Mouse (Mus musculus) stomach, embryonic 14.5 days (tissue): ENCODE data around the gene Zfp113. TPM values are rescaled to one million over a fixed set of nuclear protein-coding genes. Genes with fewer than 3 reads are reported as not detected.

Experiments
- ATAC-seq: fragments of 200-750 bp; cut with Nextera tagmentation; 2 replicates; pipeline ENCODE4 v1.8.0; 2017; ENCODE audit warnings: low read depth, moderate TSS enrichment; ENCODE audit not compliant: insufficient number of reproducible peaks, insufficient read depth, low FRiP score
- H3K27ac ChIP-seq: fragments of 300-500 bp; sonication (generic); 2 replicates; pipeline ENCODE4 v1.5.1; 2014; ENCODE audit warnings: mild to moderate bottlenecking, low read length, moderate library complexity, mixed read lengths
- H3K27me3 ChIP-seq: fragments of 300-500 bp; sonication (generic); 2 replicates; pipeline ENCODE4 v1.6.1; 2014; ENCODE audit warnings: low read length, control low read depth, mixed read lengths; ENCODE audit not compliant: control insufficient read depth, insufficient read depth
- H3K36me3 ChIP-seq: fragments of 300-500 bp; sonication (generic); 2 replicates; pipeline ENCODE4 v1.6.1; 2014; ENCODE audit warnings: mild to moderate bottlenecking, control low read depth, low read length, moderate library complexity, mixed read lengths; ENCODE audit not compliant: control insufficient read depth, insufficient read depth
- H3K4me1 ChIP-seq: fragments of 300-500 bp; sonication (generic); 2 replicates; pipeline ENCODE4 v1.6.1; 2014; ENCODE audit warnings: low read length, control low read depth, mixed read lengths; ENCODE audit not compliant: control insufficient read depth, insufficient read depth
- H3K4me2 ChIP-seq: fragments of 300-500 bp; sonication (generic); replicated peaks from 2 replicates; pipeline ENCODE4 v1.6.1; 2014; ENCODE audit warnings: low read depth, low read length, control low read depth
- H3K4me3 ChIP-seq: fragments of 300-500 bp; sonication (generic); 2 replicates; pipeline ENCODE4 v1.5.1; 2014; ENCODE audit warnings: low read depth, low read length, control low read depth
- H3K9ac ChIP-seq: fragments of 300-500 bp; sonication (generic); replicated peaks from 2 replicates; pipeline ENCODE4 v1.6.1; 2014; ENCODE audit warnings: low read depth, mild to moderate bottlenecking, control low read depth, low read length, moderate library complexity, mixed read lengths
- H3K9me3 ChIP-seq: fragments of 300-500 bp; sonication (generic); 2 replicates; pipeline ENCODE4 v1.6.1; 2016; ENCODE audit warnings: low read depth, low read length, control low read depth; ENCODE audit not compliant: control insufficient read depth
- WGBS: fragments of 180-500 bp; shearing (Covaris S2); extraction: QIAGEN DNeasy Blood & Tissue Kit; methylation state at CpG from one replicate; pipeline ENCODE4 v1.1.7; 2014; 5-methylcytosine and 5-hydroxymethylcytosine counted together
- microRNA counts: library from miRNA; unstranded; fragments of <30 nt; microRNA quantifications from one replicate; lab custom pipeline; 2016
- microRNA-seq: library from miRNA; unstranded; fragments of <30 nt; microRNA quantifications from one replicate; pipeline ENCODE4, GENCODE M21; 2016
- polyA plus RNA-seq: library from polyadenylated mRNA; unstranded; fragments of >200 nt; fragmentation: Nextera tagmentation; extraction: Ambion mirVana; gene quantifications from 2 replicates; pipeline ENCODE4 v1.2.1, GENCODE M21; 2014

Gene Zfp113
- polyA plus RNA-seq, 1 experiment from 2014 or later = 18.2 TPM

GRCm38 (mm10) chr5:138090271-138090670, 65.3 kb downstream of the Zfp113 start:
- peaks cover 18% of the 10 kb centered on the region for H3K36me3 ChIP-seq
- H3K27ac ChIP-seq = no peak overlapping the region
- H3K27me3 ChIP-seq = no peaks in the 10 kb centered on the region
- H3K9me3 ChIP-seq = no peaks in the 10 kb centered on the region
- 86% methylated on average over 3 of the region's 3 CpGs for WGBS
- no peak overlapping the region for H3K4me3 ChIP-seq
- H3K4me1 ChIP-seq = peaks cover 9% of the 10 kb centered on the region; the same call in 1 of the 2 replicates
- H3K4me2 ChIP-seq = no peak overlapping the region
- ATAC-seq = no peak
- no peak overlapping the region for H3K9ac ChIP-seq

MicroRNA genes within 50 kb of the gene (microRNA counts, 519-probe panel; counts per million panel counts)
- microRNA mmu-miR-106b (lab: Ali Mortazavi, UCI) = 4,271 counts per million, percentile 85 among the panel's probes with 10 or more counts
- 5,233 counts per million, percentile 96 among the panel's probes with 10 or more counts for microRNA mmu-miR-25 (lab: Ali Mortazavi, UCI)
- 4,051 counts per million, percentile 79 among the panel's probes with 10 or more counts for microRNA mmu-miR-93 (lab: Ali Mortazavi, UCI)

Small RNA genes within 50 kb of the gene (microRNA-seq; reads per million reads assigned to microRNA genes)
- gene Mir106b = 8,757 reads per million, percentile 93 among the genes with 10 or more reads in this experiment
- 1,001 reads per million, percentile 72 among the genes with 10 or more reads in this experiment for gene Mir25
- gene Mir93 = 8,547 reads per million, percentile 92 among the genes with 10 or more reads in this experiment

Other genes with a start within 250 kb of the Zfp113 start
- 6.2 TPM in 2 replicates for gene Cyp3a13, start 234.1 kb downstream of the Zfp113 start, polyA plus RNA-seq
- gene Gjc3, start 192.6 kb downstream of the Zfp113 start, polyA plus RNA-seq = 0.39 and 0.55 TPM in 2 replicates
- gene Azgp1, start 174.2 kb downstream of the Zfp113 start, polyA plus RNA-seq = not detected in 2 replicates
- not detected in 2 replicates for gene Smok3a, start 134.5 kb downstream of the Zfp113 start, polyA plus RNA-seq
- not detected in 2 replicates for gene Smok3b, start 134.3 kb downstream of the Zfp113 start, polyA plus RNA-seq
- not detected in 2 replicates for gene Smok3c, start 102.5 kb downstream of the Zfp113 start, polyA plus RNA-seq
- 27.7 and 28.0 TPM in 2 replicates for gene Zkscan1, start 70.7 kb downstream of the Zfp113 start, polyA plus RNA-seq
- gene Zscan21, start 38.8 kb downstream of the Zfp113 start, polyA plus RNA-seq = 59.2 and 60.9 TPM in 2 replicates
- gene Cops6, start 5.3 kb upstream of the Zfp113 start, polyA plus RNA-seq = 235 and 240 TPM in 2 replicates
- gene Ap4m1, start 16.3 kb upstream of the Zfp113 start, polyA plus RNA-seq = 22.3 and 22.5 TPM in 2 replicates
- 154 TPM in 2 replicates for gene Mcm7, start 16.7 kb upstream of the Zfp113 start, polyA plus RNA-seq
- 89.8 and 93.8 TPM in 2 replicates for gene Taf6, start 31.7 kb upstream of the Zfp113 start, polyA plus RNA-seq
- 54.2 and 56.0 TPM in 2 replicates for gene Cnpy4, start 31.7 kb upstream of the Zfp113 start, polyA plus RNA-seq
- 7.5 and 8.2 TPM in 2 replicates for gene Mblac1, start 38.6 kb upstream of the Zfp113 start, polyA plus RNA-seq
- not detected in 2 replicates for gene Nxpe5, start 70.2 kb upstream of the Zfp113 start, polyA plus RNA-seq
- 66.1 and 74.0 TPM in 2 replicates for gene Lamtor4, start 99.7 kb upstream of the Zfp113 start, polyA plus RNA-seq
- 6.7 and 7.8 TPM in 2 replicates for gene BC037034, start 108.3 kb upstream of the Zfp113 start, polyA plus RNA-seq
- 2.4 and 4.4 TPM in 2 replicates for gene Gal3st4, start 117.1 kb upstream of the Zfp113 start, polyA plus RNA-seq
- 0.22 and 0.23 TPM in 2 replicates for gene Gm43720, start 124.2 kb upstream of the Zfp113 start, polyA plus RNA-seq
- 5.2 and 5.8 TPM in 2 replicates for gene Gpc2, start 124.3 kb upstream of the Zfp113 start, polyA plus RNA-seq
- 4.9 and 5.0 TPM in 2 replicates for gene Stag3, start 124.5 kb upstream of the Zfp113 start, polyA plus RNA-seq
- gene Pvrig, start 186.2 kb upstream of the Zfp113 start, polyA plus RNA-seq = 0.24 and 0.85 TPM in 2 replicates